Mouse (Mus musculus) layer of hippocampus, postnatal 25 days (tissue): ENCODE results near the gene C77080. TPM values are rescaled to one million over a fixed set of nuclear protein-coding genes. Genes with fewer than 3 reads are reported as not detected.

Experiments
- microRNA-seq, 2 experiments: library from miRNA; unstranded; fragments of <30 nt; microRNA quantifications; one replicate each; pipeline ENCODE4 v1.2.0; 2021
- total RNA-seq, 2 experiments: library from RNA; stranded (reverse); gene quantifications; 2 replicates each; pipeline ENCODE4 v1.2.3; 2021

The C77080 gene
- total RNA-seq, 2 experiments from 2014 or later: 7.5 to 7.7 TPM

Small RNAs within 50 kb of the gene (microRNA-seq; reads per million reads assigned to microRNA genes)
- gene Gm22994: 0 reads per million in 2 experiments

Other genes with a start within 250 kb of the C77080 start
- 10 to 100 TPM; 48.1 to 49.7 TPM for gene Rnf19b, start 203.1 kb downstream of the C77080 start, total RNA-seq
- gene Tmem54, start 155.9 kb downstream of the C77080 start, total RNA-seq: not detected
- 1,000 to 10,000 TPM; 2,567 to 2,613 TPM for gene Hpca, start 139.4 kb downstream of the C77080 start, total RNA-seq
- gene Fndc5, start 124.4 kb downstream of the C77080 start, total RNA-seq: 10 to 100 TPM; 85.1 to 86.0 TPM
- 10 to 100 TPM; 32.5 to 35.2 TPM for gene S100pbp, start 71.7 kb downstream of the C77080 start, total RNA-seq
- 10 to 100 TPM; 85.0 to 85.9 TPM for gene Yars, start 71.6 kb downstream of the C77080 start, total RNA-seq
- 1 to 10 TPM in 1 of 2 experiments, under 1 TPM in 1; 0.79 to 1.3 TPM for gene Sync, start 26.2 kb upstream of the C77080 start, total RNA-seq
- gene Rbbp4, start 74.0 kb upstream of the C77080 start, total RNA-seq: 100 to 1,000 TPM; 111 to 133 TPM
- gene Zbtb8os, start 74.3 kb upstream of the C77080 start, total RNA-seq: 10 to 100 TPM; 30.5 to 33.9 TPM
- 1 to 10 TPM; 4.1 to 5.6 TPM for gene Zbtb8a, start 116.7 kb upstream of the C77080 start, total RNA-seq
- gene Zbtb8b, start 179.4 kb upstream of the C77080 start, total RNA-seq: 1 to 10 TPM; 4.2 to 4.6 TPM
- 10 to 100 TPM; 55.4 to 57.7 TPM for gene Bsdc1, start 200.2 kb upstream of the C77080 start, total RNA-seq
- not detected for gene Tssk3, start 229.6 kb upstream of the C77080 start, total RNA-seq
- not detected for gene Fam229a, start 229.8 kb upstream of the C77080 start, total RNA-seq